Mouse (Mus musculus): ENCODE data around the gene Trhr2.
A peak's percentile ranks its signal among the peaks of the same experiment; 100 is the strongest.

The Trhr2 gene

DNA sequence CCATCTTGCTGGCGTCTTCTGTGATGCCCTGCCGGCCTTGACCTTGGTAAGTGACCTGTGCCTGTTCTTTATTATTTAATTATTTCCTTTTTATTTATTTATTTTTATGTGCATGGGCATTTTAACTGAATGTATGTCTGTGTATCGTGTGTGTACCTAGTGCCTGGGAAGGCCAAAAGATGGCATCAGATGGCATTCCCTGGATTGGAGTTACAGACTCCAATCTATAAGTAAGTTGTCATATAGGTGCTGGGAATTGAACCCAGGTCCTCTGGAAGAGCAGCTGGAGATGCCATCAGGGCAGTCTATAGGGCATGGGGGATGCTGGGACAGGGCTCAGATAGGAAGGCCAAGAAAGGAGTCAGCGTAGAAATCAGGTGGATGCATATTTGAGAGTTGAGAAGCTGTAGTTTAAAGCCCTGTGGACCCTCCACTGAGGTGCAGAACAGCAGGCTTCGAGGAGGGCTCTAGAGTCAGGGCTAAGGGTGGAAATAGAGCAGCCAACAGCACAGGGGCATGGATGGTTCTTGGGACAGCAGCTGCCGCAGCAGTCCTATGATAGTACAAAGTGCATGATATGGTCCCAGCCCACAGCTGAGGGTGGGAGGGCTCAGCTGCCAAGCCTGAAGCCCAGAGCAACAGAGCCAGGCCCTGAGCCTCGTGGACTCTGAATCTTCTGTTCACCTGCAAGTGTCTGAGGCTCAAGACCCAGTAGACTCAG is at the start of gene Trhr2:
Gene Trhr2, minus strand, starts transcription at position 51 of the 721 bp plus-strand sequence.
- no peak for DNase-seq (ENCODE audit: low read depth, low spot score)

DNA sequence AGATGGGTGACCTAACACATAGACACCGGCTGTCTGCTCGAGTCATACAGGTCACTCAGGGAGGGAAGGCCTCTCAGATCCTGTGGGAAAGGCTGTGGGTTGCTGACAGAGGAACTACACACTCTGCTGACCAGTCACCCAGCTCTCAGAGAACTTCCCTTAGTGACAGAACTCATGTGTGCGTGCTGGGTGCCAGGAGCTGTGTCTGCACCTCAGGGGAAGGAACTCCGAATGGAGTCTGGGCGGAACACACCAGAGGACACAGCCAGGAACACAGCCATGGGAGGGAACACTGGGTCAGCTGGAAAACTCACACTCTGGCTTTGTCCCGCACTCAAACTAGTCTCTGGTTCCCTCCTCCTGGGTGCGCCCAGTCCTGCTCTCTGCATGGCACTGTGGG is 47.1 kb upstream of the Trhr2 start:
- DNase-seq (ENCODE audit: low read depth, low spot score) = no peak

DNA sequence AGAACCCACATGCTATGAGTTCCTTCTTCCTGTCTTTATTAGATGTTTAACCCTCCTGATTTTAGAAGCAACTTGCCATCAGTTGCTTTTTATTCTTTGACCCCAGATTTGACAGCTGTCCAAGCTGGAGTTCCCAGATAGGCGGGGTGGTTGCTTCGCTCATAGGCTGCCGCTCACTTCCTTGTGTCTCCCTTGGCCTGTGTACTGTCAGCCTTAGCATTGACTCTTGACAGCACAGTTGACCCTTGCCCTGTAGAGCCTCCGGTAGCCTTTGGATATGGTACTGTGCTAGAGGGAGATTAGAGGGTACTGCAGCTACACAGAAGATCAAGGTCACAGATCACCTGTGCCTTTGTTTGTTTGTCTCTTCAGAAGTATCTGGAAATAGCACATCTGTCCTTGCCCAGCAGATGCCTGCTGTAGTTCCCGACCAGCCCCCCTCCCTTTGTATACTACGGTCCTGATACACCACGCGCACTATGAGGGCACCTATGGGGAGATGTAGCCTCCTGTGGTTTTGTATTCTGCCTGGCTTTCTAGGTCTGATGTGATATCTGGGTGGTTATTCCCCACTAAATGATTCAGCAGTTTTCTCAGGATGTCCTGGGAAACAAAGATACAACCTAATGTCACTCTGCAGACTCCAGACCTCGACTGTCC is 44.7 kb upstream of the Trhr2 start:
- DNase-seq (ENCODE audit: low read depth, low spot score) = no peak

DNA sequence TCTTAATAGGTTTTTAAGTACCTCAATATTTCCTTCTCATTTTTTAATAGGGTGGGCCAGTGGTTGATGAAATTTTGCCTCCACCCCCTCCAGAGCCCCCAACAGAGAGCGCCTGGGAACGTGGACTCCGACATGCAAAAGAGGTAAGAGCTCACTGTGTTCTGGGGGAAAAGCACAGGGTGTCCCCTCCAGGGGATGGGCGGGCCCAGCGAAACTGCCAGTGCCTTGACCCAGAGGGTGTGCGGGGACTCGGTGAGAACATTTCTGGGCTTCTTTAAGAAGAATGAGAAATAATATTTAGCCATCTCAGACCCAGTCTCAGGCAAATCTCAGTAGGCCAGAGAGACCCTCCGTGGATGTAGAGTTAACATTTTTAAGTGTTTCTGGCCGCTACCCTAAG is 37.6 kb upstream of the Trhr2 start:
- peak; percentile 39 for DNase-seq (ENCODE audit: low read depth, low spot score)

DNA sequence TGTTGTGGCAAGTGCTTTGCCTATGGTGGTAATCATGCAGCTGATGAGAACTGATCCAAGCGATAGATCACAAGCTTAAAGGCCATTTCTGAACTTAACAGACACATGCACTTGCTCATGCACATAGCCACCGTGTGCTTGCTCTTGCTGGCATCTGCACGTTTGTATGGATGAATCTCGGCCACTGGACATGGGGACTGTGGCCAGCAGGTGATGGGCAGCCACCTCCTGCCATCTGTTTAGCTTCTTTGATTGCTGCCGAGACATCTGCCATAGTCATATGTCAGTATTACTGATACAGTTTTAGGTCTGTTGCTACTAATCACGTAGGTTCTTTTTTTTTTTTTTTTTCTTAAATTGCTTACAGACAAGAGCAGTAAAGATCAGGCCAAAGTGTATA is 34.7 kb upstream of the Trhr2 start:
- DNase-seq (ENCODE audit: low read depth, low spot score) = no peak

DNA sequence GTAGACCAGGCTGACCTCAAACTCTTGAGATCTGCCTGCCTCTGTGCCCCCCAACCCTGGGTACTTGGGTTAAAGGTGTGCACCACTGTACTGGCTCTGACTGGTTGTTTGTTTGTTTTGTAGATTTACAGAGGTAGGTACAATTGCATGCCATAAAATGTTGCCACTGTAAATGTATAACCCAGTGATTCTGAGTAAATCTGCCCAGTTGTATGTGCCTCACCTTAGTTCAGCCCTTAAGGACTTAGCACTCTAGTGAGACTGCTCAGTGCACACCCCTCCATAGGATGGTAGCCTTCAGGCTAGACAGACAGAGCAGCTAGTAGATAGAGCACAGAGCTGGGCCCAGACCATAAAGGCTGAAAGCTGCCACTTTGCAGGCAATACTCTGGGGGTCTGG is 33.2 kb upstream of the Trhr2 start:
- DNase-seq (ENCODE audit: low read depth, low spot score) = no peak

DNA sequence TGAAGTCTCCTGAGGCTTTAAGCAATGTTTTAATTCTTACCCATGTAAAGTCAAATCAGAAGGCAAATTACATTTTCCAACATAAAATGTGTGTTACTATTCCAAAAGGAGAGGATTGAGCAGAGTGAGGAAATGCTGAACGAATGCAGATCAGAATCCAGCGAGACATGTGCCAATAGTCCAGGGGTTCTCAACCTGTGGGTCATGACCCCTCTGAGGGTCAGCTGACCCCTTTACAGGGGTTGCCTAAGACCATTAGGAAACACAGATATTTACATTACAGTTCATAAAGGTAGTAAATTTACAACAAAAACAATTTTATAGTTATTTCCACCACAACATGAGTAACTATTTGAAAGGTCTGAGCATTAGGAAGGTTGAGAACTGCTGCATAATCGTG is 30.2 kb upstream of the Trhr2 start:
- DNase-seq (ENCODE audit: low read depth, low spot score) = no peak

DNA sequence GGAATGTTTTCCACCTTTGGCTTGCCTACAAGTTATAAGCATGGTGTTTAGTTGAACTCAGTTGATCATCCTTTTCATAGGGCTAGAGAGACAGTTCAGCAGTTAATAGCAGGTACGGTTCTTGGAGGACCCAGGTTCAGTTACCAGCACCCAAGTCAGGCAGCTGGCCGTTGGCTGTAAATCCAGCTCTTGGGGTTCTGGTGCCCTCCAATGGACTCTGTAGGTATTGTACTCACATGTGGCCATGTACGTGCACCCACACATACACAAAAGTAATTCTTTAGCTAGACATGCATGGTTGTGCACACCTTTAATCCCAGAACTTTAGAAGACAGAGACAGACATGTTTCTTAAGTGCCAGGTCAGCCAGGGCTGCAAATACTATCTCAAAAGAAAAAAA is 28.8 kb upstream of the Trhr2 start:
- DNase-seq (ENCODE audit: low read depth, low spot score) = no peak

DNA sequence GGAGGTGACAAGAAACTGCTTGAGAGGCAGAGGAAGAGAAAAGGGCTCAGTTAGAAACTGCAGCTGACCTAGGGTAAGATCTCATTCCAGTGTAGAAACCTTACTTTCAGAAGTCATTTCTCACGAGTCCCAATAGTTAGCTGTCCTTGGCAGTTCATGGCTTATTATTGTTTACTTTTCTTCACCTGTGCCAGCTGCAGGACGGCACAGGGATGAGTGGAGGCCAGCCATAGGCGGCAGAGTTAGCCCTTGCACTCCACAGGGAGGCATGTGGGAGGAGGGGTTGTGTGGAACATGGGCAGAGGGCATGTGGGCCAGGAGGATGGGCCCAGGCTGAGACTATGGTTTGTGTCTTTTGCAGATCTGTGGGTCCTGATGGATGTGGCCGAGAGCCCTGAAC is 22.5 kb upstream of the Trhr2 start:
- no peak for DNase-seq (ENCODE audit: low read depth, low spot score)

DNA sequence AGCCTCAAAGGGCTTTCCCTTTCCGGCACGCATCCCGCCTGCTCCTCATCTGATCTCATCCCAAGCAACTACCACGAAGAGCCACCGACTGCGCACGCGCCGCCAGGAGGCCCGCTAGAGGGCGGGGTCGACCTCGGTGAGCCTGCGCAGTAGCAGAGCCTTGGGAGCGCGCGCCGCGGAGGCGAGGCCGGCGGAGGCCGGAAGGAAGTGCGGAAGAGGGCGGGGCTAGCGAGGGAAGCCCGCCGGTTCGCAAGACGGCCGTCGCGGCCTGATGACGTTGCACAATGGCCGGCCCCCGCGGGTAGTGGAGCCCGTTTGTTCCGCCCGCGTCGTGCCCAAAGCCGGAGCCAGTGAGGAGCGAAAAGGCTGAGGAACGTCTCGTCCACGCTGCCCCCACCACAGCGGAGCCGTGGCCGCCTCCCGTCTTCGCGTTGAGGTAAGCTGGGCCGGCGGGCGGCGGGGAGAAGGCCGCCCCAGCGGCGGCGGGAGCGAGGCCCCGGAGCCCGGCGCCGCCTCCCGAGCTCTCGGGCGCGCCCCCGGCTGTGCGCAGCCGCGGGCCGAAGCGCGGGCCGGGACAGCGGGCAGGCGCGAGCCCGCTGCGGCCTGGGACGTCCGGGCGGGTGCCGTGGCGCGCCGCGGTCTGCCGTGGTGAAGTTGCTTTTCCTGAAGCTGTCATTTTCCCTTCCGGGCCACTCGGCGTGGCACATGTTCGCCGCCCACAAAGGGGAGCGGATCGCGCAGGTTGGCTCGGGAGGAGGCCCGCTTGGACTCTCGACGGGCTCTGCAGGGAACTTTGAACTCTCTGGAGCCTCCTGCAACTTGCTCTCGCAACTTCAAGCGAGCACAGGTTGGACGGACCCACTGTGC is 16.1 kb upstream of the Trhr2 start, which contains the start of gene Zc3h18:
Gene Zc3h18, plus strand, starts transcription at position 245 of the 867 bp plus-strand sequence.
- DNase-seq (ENCODE audit: low read depth, low spot score) = peak; percentile 99

DNA sequence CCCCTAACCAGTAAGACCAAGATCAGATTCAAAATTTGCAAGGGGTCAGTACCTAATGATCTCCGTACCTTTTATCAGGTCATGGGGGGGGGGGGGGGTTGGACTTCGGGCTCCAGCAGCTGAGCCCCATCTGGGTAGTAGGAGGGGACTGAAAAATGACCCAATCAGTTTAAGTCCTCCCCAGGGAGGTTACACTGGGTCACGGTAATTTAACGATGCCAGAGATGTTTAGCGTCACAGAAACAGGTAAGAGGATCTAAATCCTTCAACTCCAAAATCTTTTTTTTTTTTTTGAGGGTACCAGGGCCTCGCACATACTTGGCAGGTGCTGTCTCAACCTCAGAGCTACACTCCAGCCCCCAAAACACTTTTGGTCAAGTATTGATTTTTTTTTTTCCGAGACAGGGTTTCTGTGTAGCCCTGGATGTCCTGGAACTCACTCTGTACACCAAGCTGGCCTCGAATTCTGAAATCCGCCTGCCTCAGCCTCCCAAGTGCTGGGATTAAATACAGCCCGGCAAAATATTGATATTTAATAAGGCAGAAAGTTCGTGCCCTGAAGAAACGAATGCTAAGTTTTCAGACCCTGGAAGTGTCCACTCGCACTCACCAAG is 15.3 kb upstream of the Trhr2 start:
- DNase-seq (ENCODE audit: low read depth, low spot score) = no peak

DNA sequence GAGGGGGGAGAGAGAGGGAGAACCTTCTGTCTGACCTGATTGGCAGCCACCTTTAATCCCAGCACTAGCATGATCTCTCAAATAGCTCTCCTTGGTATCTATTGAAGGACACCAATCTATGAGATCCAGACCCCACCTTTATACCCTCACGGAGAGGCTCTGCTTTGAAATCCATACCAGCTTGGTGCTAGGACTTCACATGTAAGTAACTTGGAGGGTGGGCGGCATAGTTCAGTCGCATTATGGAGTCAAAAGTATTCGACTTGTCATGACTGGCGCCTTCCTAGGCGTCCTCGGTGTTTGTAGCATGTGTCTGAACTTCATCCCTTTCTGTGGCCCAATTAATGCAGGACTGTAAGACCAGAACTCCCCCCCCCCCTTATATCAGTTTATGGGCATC is 14.8 kb upstream of the Trhr2 start:
- DNase-seq (ENCODE audit: low read depth, low spot score) = no peak

DNA sequence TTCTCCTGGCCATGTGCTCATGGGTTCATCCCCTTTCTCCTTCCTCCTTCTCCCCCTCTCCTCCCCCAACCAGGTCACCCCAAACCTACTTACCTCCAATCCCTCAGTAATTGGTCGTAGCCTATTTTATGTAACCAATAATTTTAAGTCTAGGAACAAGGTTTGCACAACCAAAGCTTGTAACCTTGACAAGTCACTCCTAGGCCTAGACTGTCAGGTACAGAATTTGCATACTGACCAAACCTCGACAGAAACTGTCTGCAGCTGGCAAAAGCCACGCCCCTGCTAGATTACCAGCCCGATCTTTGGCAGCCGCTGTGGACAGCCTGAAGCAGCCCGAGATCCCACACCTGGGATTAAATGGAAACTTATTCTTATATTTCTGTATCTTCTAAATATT is 11.2 kb upstream of the Trhr2 start:
- no peak for DNase-seq (ENCODE audit: low read depth, low spot score)

DNA sequence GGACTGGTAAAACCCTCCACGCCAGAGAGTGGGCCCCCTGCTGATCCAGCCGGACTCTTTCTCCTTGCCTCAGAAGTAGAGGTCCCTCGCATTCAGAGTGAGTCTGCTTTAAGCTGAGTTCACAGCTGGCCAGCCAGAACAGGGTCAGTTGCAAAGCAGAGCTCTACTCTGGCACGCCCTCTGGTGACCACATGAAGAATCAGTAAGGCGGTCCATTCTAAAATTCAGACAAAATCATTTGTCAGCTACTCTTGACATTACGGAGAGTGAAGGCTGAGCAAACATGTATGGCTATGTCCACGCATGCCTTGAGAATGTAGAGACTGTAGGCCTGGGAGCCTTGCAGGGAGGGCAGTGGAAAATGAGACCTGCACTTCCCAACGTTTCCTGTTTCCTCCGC is 9.1 kb upstream of the Trhr2 start:
- peak; percentile 43 for DNase-seq (ENCODE audit: low read depth, low spot score)

DNA sequence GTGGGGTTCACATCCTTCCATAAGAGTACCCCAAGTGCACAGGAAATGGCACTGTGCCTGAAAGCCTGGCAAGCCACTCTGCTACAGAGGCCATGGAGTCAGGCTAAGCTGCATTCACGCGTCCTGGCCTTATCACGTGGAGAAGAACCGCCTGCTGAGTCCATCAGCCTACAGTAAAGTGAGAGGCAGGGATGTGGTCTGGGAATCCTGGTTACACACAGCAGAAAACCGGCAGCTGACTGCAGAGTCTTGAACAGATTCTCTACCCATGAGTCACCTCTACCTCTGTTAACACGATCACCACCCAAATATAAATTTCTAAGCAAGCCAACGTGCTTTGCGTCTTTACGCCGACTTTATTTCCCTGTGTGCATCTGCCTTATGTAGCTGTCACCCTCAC is 7.9 kb upstream of the Trhr2 start:
- DNase-seq (ENCODE audit: low read depth, low spot score) = no peak

DNA sequence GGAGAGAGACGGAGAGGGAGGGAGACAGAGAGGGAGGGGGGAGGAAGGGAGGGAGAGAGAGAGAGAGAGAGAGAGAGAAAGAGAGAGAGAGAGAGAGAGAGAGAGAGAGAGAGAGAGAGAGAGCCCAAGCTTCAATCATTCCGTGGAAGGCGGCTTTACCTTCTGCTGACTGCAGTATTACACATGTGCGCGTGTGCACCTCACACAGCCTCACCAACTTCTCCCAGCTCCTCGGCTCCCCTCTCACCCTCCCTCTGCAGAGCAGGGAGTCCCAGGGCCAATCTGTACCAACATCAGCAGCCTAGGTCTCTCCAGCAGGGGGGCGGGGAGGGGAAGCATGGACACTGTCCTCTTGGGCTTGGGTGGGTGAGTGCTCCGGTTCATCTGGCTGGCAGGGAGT is 2.4 kb upstream of the Trhr2 start:
- DNase-seq (ENCODE audit: low read depth, low spot score) = no peak

DNA sequence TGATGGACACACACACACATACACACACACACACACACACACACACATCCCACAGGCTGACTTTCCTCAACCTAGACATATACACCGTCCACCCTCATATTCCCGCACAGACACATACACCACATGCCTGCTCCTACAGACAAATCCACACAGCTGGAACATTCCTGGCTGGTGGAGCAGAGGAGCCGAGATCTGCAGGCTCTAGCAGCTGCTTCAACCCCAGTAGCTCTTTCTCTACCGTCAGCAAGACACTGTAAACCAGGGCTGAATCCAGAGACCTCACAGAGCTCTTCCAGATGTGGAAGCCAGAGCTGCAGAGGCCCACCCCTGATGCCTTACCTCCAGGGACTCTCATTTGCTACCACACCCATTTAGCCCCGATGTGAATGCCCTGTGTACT is 1.7 kb upstream of the Trhr2 start:
- DNase-seq (ENCODE audit: low read depth, low spot score) = no peak

DNA sequence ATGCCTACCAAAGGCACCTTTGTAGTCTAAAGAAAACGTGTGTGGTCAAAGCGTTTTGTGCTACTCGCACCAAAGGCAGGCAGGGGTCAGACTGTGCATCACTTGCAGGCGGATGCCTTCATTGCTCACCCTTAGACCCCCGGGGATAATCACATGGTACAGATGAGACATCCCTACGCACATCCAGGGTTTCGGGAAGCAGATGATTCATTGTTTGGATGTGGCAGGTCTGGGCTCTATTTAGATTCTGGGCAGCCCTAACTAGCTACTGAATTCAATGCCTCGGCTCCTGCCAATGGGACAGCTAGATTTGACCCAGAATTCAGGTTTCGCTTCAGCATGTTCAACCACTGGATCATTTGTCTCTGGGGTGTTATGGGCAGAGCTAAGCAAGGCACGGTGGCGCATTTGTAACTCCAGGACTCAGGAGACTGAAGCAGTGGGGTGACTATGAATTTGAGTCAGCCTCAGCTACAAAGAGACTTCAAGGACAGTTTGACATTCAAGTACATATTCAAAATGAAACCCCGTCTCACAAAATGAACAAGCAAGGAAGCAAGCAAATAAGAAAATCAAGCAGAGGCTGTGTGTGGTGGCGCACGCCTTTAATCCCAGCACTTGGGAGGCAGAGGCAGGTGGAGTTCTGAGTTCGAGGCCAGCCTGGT is 1.3 kb downstream of the Trhr2 start:
- DNase-seq (ENCODE audit: low read depth, low spot score) = no peak

DNA sequence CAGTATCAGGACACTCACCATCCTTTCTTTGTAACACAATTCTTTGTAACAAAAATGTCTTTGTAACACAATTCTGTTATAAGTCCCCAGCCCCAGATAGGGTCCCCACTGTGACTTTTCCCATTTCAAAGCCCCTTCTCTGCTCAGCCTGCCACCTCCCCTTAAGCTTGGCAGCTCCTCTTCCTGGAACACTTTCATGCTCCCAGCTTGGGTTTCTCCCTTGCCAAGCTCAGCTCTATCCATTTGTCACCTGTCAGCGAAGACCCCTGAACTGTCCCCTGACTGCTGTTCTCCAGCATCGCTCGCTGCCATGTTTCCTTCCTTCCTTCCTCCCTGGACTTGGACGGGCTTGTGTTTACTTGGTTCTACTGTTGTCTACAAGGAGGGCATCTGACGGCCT is 2.9 kb downstream of the Trhr2 start:
- no peak for DNase-seq (ENCODE audit: low read depth, low spot score)

DNA sequence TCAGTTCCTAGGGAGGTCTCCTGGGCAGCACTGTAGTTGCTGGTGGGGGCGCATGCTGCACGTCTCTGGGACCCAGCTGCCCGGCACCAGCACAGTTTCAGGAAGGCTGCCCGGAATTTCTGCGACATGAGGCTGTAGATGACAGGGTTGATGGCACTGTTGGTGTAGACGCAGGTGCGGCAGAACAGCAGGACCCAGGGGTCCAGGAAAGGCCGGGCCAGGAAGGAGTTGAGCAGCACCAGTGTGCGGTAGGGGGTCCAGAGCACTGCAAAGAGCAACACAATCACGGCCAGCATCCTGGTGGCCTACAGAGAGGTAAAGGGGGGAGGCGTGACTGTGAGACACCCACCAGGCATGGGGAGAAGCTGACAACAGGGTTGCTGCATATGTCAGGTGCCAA is 3.3 kb downstream of the Trhr2 start:
- DNase-seq (ENCODE audit: low read depth, low spot score) = no peak

All from skeletal muscle tissue, adult 2 months (tissue).